ENCODE assay signal across 9 mouse cellular contexts in the genomic region with DNA sequence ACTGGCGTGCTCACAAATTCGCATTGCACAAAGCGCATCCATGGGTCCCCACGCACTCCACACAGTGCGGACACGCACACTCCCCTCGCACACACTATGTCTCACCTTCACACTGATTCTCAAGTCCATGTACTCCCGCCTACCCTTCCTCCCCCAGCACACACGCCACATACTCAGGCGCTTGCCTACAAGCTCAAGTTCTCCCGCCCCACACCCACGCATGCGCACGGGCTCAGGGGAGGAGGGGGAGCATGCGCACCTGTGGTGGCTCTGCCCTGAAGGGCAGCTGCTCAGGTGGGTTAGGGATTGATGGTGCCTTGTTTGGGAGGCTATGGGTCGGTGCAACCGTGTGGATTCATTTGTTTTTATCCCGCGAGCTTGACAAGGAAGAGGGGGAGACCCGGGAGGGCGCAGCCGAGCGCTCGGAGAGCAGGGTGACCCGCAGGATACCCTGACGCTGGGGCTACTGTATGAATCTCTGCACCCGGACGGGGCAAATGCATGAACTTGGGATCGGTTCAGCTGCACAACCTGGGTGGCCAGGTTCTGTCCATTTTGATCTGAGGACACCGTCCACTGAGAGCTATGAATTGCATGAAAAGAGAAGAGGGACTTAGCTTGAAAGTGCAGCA. TPM values are rescaled to one million over a fixed set of nuclear protein-coding genes. Genes with fewer than 3 reads are reported as not detected.
DNase-seq lines count a peak whose midpoint lies in the region; ATAC-seq and TF ChIP-seq lines count a peak whose summit lies in the region.
"Had no signal": no experiment of that assay in that cellular context is flagged by ENCODE, and none has a peak within 500 bp of the region (broad histone marks: within the 10 kb centered on the region; RNA-seq: fewer than 3 reads in every experiment).

No protein-coding gene starts in this region.

- peak overlapping the region; percentile 75 for H3K4me2 ChIP-seq in forebrain, embryonic 13.5 days
- peak overlapping the region; percentile 79 for H3K4me2 ChIP-seq in kidney, embryonic 14.5 days (replicated peaks; ENCODE audit: low read depth, low read length)

- H3K9ac ChIP-seq in ES-E14 (ENCODE audit: insufficient read depth, low read depth, low read length, poor library complexity, severe bottlenecking), result peak overlapping the region; percentile 54; the same call in 1 of the 2 replicates
- peak overlapping the region; percentile 53 for H3K9ac ChIP-seq in forebrain, embryonic 13.5 days
- peak overlapping the region; percentile 34 for H3K9ac ChIP-seq in kidney, embryonic 14.5 days (ENCODE audit: low read depth, low read length)

- DNase-seq in adrenal gland, postnatal 10 days, result peak; percentile 72
- DNase-seq in adrenal gland, adult 18-20 months (ENCODE audit: low spot score in 2 of 2), result no peak
- peak; percentile 84 for DNase-seq in ES-E14 (ENCODE audit: low read depth, low spot score)
- peak; percentile 46 for DNase-seq in lung, postnatal 10 days
- peak; percentile 62 for DNase-seq in retina, embryonic 14.5 days (ENCODE audit: low spot score)
- peak; percentile 90 for DNase-seq in thymus, postnatal 4 days

- H3K27me3 ChIP-seq in forebrain, embryonic 13.5 days, result peaks cover 90% of the 10 kb centered on the region
- peaks cover 55% of the 10 kb centered on the region for H3K27me3 ChIP-seq in kidney, embryonic 14.5 days (ENCODE audit: control insufficient read depth, insufficient read depth, low read length)

- H3K36me3 ChIP-seq in ES-E14 (ENCODE audit: control insufficient read depth, insufficient read depth, low read length, poor library complexity, severe bottlenecking), result no peaks in the 10 kb centered on the region
- no peaks in the 10 kb centered on the region for H3K36me3 ChIP-seq in forebrain, embryonic 13.5 days (ENCODE audit: poor library complexity, severe bottlenecking)
- H3K36me3 ChIP-seq in kidney, embryonic 14.5 days (ENCODE audit: control insufficient read depth, insufficient read depth, low read length), result no peaks in the 10 kb centered on the region

- peak overlapping the region; percentile 63 to 66 for H3K4me3 ChIP-seq in ES-E14 (ENCODE audit: insufficient read depth in 1 of 2, low read depth in 1 of 2, low read length in 2 of 2, poor library complexity in 1 of 2, severe bottlenecking in 1 of 2)
- H3K4me3 ChIP-seq in forebrain, embryonic 13.5 days, result peak overlapping the region; percentile 44
- H3K4me3 ChIP-seq in kidney, embryonic 14.5 days (ENCODE audit: low read length), result peak overlapping the region; percentile 49

- H3K27ac ChIP-seq in ES-E14 (ENCODE audit: insufficient read depth, low read depth, low read length, poor library complexity, severe bottlenecking), result no peak overlapping the region
- H3K27ac ChIP-seq in forebrain, embryonic 13.5 days, result no peak overlapping the region
- H3K27ac ChIP-seq in kidney, embryonic 14.5 days (ENCODE audit: low read depth, low read length), result no peak overlapping the region

- H3K9me3 ChIP-seq in ES-E14 (ENCODE audit: control insufficient read depth, insufficient read depth, low read depth, low read length), result no peaks in the 10 kb centered on the region
- peaks cover 8% of the 10 kb centered on the region for H3K9me3 ChIP-seq in forebrain, embryonic 13.5 days (replicated peaks)
- H3K9me3 ChIP-seq in kidney, embryonic 14.5 days (ENCODE audit: control insufficient read depth, low read length), result no peaks in the 10 kb centered on the region; the same call in 1 of the 2 replicates

- peaks cover 0 to 6% of the 10 kb centered on the region in 2 experiments; a peak in 1 of 4 replicates for H3K4me1 ChIP-seq in ES-E14 (ENCODE audit: control insufficient read depth in 2 of 2, insufficient read depth in 2 of 2, low read length in 2 of 2, poor library complexity in 1 of 2)
- H3K4me1 ChIP-seq in forebrain, embryonic 13.5 days, result peaks cover 40% of the 10 kb centered on the region
- peaks cover 10% of the 10 kb centered on the region; the same call in 1 of the 2 replicates for H3K4me1 ChIP-seq in kidney, embryonic 14.5 days (ENCODE audit: control insufficient read depth, insufficient read depth, low read length)

- in situ Hi-C loops in ES-E14 (cut with MboI; ENCODE audit: low sequenced_read_pairs in 2 of 2, unreplicated experiment in 2 of 2), result loop anchor here in 1 of 2 experiments (10.0 kb wide), 1 partner anchor 122 kb away; no protein-coding TSS in a partner anchor

- under 1% methylated on average over 30 of the region's 30 CpGs for WGBS in forebrain, embryonic 13.5 days
- under 1% methylated on average over 30 of the region's 30 CpGs for WGBS in kidney, embryonic 14.5 days

- peak; percentile 48 for ATAC-seq in forebrain, embryonic 13.5 days
- ATAC-seq in kidney, embryonic 14.5 days (ENCODE audit: low FRiP score, low TSS enrichment), result peak; percentile 68

TF ChIP-seq in ES-E14, 5 proteins besides CTCF, POLR2A, EP300 and RAD21:
- TF ChIP-seq HCFC1 (IDR thresholded peaks at IDR 0.05; ENCODE audit: borderline replicate concordance, insufficient read depth, low read length), result no peak
- TF ChIP-seq ZNF384 (IDR thresholded peaks at IDR 0.05; ENCODE audit: low read depth, low read length), result no peak
- TF ChIP-seq ZC3H11A (IDR thresholded peaks at IDR 0.05; ENCODE audit: borderline replicate concordance, low read depth, low read length), result no peak
- no peak for TF ChIP-seq MAFK (IDR thresholded peaks at IDR 0.05; ENCODE audit: insufficient read depth, low read depth, low read length)
- no peak for TF ChIP-seq CHD2 (IDR thresholded peaks at IDR 0.05; ENCODE audit: low read depth, low read length)

RNA-seq across cellular contexts. Expression of gene Gsx2, which starts 8.2 kb away (rescaled TPM):
- total RNA-seq in adrenal gland, postnatal 10 days (2021), result not detected
- not detected for total RNA-seq in adrenal gland, adult 18-20 months (2021)
- not detected in 2 replicates for total RNA-seq in ES-E14 (2012; rRNA removed)
- polyA plus RNA-seq in forebrain, embryonic 13.5 days (2015; fragmentation: Nextera tagmentation; extraction: Ambion mirVana), result 11.7 and 14.0 TPM in 2 replicates
- polyA plus RNA-seq in kidney, embryonic 14.5 days (2014; fragmentation: Nextera tagmentation; extraction: Ambion mirVana), result not detected in 2 replicates
- polyA plus RNA-seq: large intestine, adult 2 months had no signal

RNA-seq across cellular contexts. Expression of gene Chic2, which starts 22.7 kb away (rescaled TPM):
- 10 to 100 TPM; 34.2 to 38.2 TPM for total RNA-seq in adrenal gland, postnatal 10 days (2021)
- total RNA-seq in adrenal gland, adult 18-20 months (2021), result 10 to 100 TPM; 25.2 to 25.8 TPM
- total RNA-seq in ES-E14 (2012; rRNA removed), result 23.9 and 38.9 TPM in 2 replicates
- polyA plus RNA-seq in forebrain, embryonic 13.5 days (2015; fragmentation: Nextera tagmentation; extraction: Ambion mirVana), result 30.9 and 37.7 TPM in 2 replicates
- polyA plus RNA-seq in kidney, embryonic 14.5 days (2014; fragmentation: Nextera tagmentation; extraction: Ambion mirVana), result 40.4 and 51.8 TPM in 2 replicates

Comparison
In these comparisons a context has a peak if more than half of its experiments do, and no peak if none do; other contexts are left out.
1. DNase-seq: peak in adrenal gland, postnatal 10 days (single experiment), ES-E14 (single experiment), lung, postnatal 10 days (single experiment), retina, embryonic 14.5 days (single experiment) and thymus, postnatal 4 days (single experiment); none in adrenal gland, adult 18-20 months (0 of 2).
2. Peak in every context shown above with its lines, with median percentiles within 50 percentile points of each other: H3K4me3 ChIP-seq and H3K9ac ChIP-seq.